Mouse (Mus musculus) heart, embryonic 14.5 days (tissue): ENCODE results near the gene Eif2d. TPM values are rescaled to one million over a fixed set of nuclear protein-coding genes. Genes with fewer than 3 reads are reported as not detected.
A peak's percentile ranks its signal among the peaks of the same experiment; 100 is the strongest.

Experiments
- ATAC-seq: fragments of 200-750 bp; cut with Nextera tagmentation; 2 replicates; pipeline ENCODE4 v1.8.0; 2017; ENCODE audit warnings: low read depth, moderate TSS enrichment; ENCODE audit not compliant: insufficient number of reproducible peaks, insufficient read depth, low FRiP score
- H3K27ac ChIP-seq, 2 experiments: fragments of 200-500 bp in 1 of 2; fragments of 300-500 bp in 1 of 2; sonication (generic) in 1 of 2; replicated peaks in 1 of 2; 2 replicates each; pipeline ENCODE4 v1.5.1; 2012 to 2014; ENCODE audit warnings: low read depth in 2 of 2, low read length in 2 of 2, control low read depth in 1 of 2, mild to moderate bottlenecking in 1 of 2, mixed read lengths in 1 of 2; ENCODE audit not compliant: control insufficient read depth in 1 of 2, insufficient read depth in 1 of 2
- H3K27me3 ChIP-seq: fragments of 300-500 bp; sonication (generic); 2 replicates; pipeline ENCODE4 v1.6.1; 2014; ENCODE audit warnings: mild to moderate bottlenecking, low read length, control low read depth; ENCODE audit not compliant: control insufficient read depth, insufficient read depth
- H3K36me3 ChIP-seq: fragments of 300-500 bp; sonication (generic); 2 replicates; pipeline ENCODE4 v1.6.1; 2014; ENCODE audit warnings: mild to moderate bottlenecking, control low read depth, low read length, mixed read lengths; ENCODE audit not compliant: control insufficient read depth, insufficient read depth
- H3K4me1 ChIP-seq, 2 experiments: fragments of 200-500 bp in 1 of 2; fragments of 300-500 bp in 1 of 2; sonication (generic) in 1 of 2; 2 replicates each; pipeline ENCODE4 v1.6.1; 2012 to 2014; ENCODE audit warnings: low read length in 2 of 2, control low read depth in 1 of 2, mixed read lengths in 1 of 2; ENCODE audit not compliant: control insufficient read depth in 2 of 2, insufficient read depth in 2 of 2
- H3K4me2 ChIP-seq: fragments of 300-500 bp; sonication (generic); 2 replicates; pipeline ENCODE4 v1.6.1; 2014; ENCODE audit warnings: mild to moderate bottlenecking, low read length
- H3K4me3 ChIP-seq, 2 experiments: fragments of 200-500 bp in 1 of 2; fragments of 300-500 bp in 1 of 2; sonication (generic) in 1 of 2; 2 replicates each; pipeline ENCODE4 v1.5.1; 2012 to 2014; ENCODE audit warnings: low read length in 2 of 2, mild to moderate bottlenecking in 2 of 2, control low read depth in 1 of 2, low read depth in 1 of 2, moderate library complexity in 1 of 2; ENCODE audit not compliant: control insufficient read depth in 1 of 2, insufficient read depth in 1 of 2
- H3K9ac ChIP-seq: fragments of 300-500 bp; sonication (generic); 2 replicates; pipeline ENCODE4 v1.6.1; 2014; ENCODE audit warnings: mild to moderate bottlenecking, low read length
- H3K9me3 ChIP-seq: fragments of 300-500 bp; sonication (generic); 2 replicates; pipeline ENCODE4 v1.6.1; 2016; ENCODE audit warnings: low read length, control low read depth; ENCODE audit not compliant: control insufficient read depth
- WGBS: fragments of 180-500 bp; shearing (Covaris S2); extraction: QIAGEN DNeasy Blood & Tissue Kit; methylation state at CpG from one replicate; pipeline ENCODE4 v1.1.7; 2014; 5-methylcytosine and 5-hydroxymethylcytosine counted together
- polyA plus RNA-seq: library from polyadenylated mRNA; unstranded; fragments of >200 nt; fragmentation: Nextera tagmentation; extraction: Ambion mirVana; gene quantifications from 2 replicates; pipeline ENCODE4 v1.2.1, GENCODE M21; 2014

Gene Eif2d
- polyA plus RNA-seq, 1 experiment from 2014 or later: 50.2 TPM

GRCm38 (mm10) chr1:131134942-131135522 is 17.9 kb upstream of the Eif2d start:
- Histone ChIP-seq H3K9me3 (no peaks in the 10 kb centered on the region), H3K4me2 (peak overlapping the region; percentile 24; the same call in 1 of the 2 replicates), H3K27me3 (no peaks in the 10 kb centered on the region), H3K4me3 (no peak overlapping the region), H3K36me3 (no peaks in the 10 kb centered on the region), H3K9ac (no peak overlapping the region), H3K27ac (0 out of 4 replicates have a peak overlapping the region, but pooled peaks of 1 of the 2 experiments have one; percentile 1), H3K4me1 (peaks cover 9 to 18% of the 10 kb centered on the region in 2 experiments)
- WGBS: 52% methylated on average over 8 of the region's 8 CpGs
- no peak for ATAC-seq

GRCm38 (mm10) chr1:131135960-131136629 is 16.9 kb upstream of the Eif2d start:
- Histone ChIP-seq H3K9me3 (no peaks in the 10 kb centered on the region), H3K27me3 (no peaks in the 10 kb centered on the region), H3K36me3 (no peaks in the 10 kb centered on the region), H3K4me1 (peaks cover 9 to 18% of the 10 kb centered on the region in 2 experiments), H3K4me3 (no peak overlapping the region), H3K9ac (no peak overlapping the region), H3K27ac (no peak overlapping the region), H3K4me2 (peak overlapping the region; percentile 8; the same call in 1 of the 2 replicates)
- ATAC-seq: no peak
- WGBS: 85% methylated on average over 10 of the region's 10 CpGs

- H3K36me3 ChIP-seq: no peaks in the 10 kb centered on the region
- H3K4me3 ChIP-seq: peak overlapping the region in 1 of 2 experiments; percentile 91; a peak in 2 of 4 replicates
- no peaks in the 10 kb centered on the region for H3K27me3 ChIP-seq
- H3K9ac ChIP-seq: peak overlapping the region; percentile 84; the same call in 1 of the 2 replicates
- 42% methylated on average over 5 of the region's 5 CpGs for WGBS
- no peak overlapping the region for H3K27ac ChIP-seq
- no peaks in the 10 kb centered on the region for H3K9me3 ChIP-seq
- peaks cover 9 to 18% of the 10 kb centered on the region in 2 experiments for H3K4me1 ChIP-seq
- H3K4me2 ChIP-seq: peak overlapping the region; percentile 92; the same call in 1 of the 2 replicates
- no peak for ATAC-seq
Measured at GRCm38 (mm10) chr1:131137111-131137510, 15.9 kb upstream of the Eif2d start.

GRCm38 (mm10) chr1:131137717-131138118 is 15.3 kb upstream of the Eif2d start:
- peak overlapping the region; percentile 84 for H3K9ac ChIP-seq
- H3K27ac ChIP-seq: no peak overlapping the region
- H3K36me3 ChIP-seq: no peaks in the 10 kb centered on the region
- H3K4me3 ChIP-seq: peak overlapping the region; percentile 86 to 91
- H3K4me2 ChIP-seq: peak overlapping the region; percentile 92
- peak; percentile 74; the same call in 1 of the 2 replicates for ATAC-seq
- under 1% methylated on average over 26 of the region's 36 CpGs for WGBS
- no peaks in the 10 kb centered on the region for H3K27me3 ChIP-seq
- H3K4me1 ChIP-seq: peaks cover 9 to 18% of the 10 kb centered on the region in 2 experiments
- H3K9me3 ChIP-seq: no peaks in the 10 kb centered on the region

GRCm38 (mm10) chr1:131138191-131139016 is 14.6 kb upstream of the Eif2d start, which contains the start of gene Dyrk3:
Dyrk3 (minus strand) TSS chr1:131138340.
- Histone ChIP-seq H3K27ac (peak within 1 kb of the TSS; percentile 89 to 92), H3K9ac (peak within 1 kb of the TSS; percentile 84), H3K4me3 (peak within 1 kb of the TSS; percentile 86 to 91), H3K36me3 (no peaks in the 10 kb centered on the region), H3K4me2 (peak within 1 kb of the TSS; percentile 92), H3K9me3 (no peaks in the 10 kb centered on the region), H3K27me3 (no peaks in the 10 kb centered on the region), H3K4me1 (peaks cover 9 to 18% of the 10 kb centered on the region in 2 experiments)
- peak; percentile 89 for ATAC-seq
- 4% methylated on average over 45 of the region's 49 CpGs for WGBS

GRCm38 (mm10) chr1:131139102-131140095 is 13.6 kb upstream of the Eif2d start:
- H3K9ac ChIP-seq: no peak overlapping the region
- H3K4me1 ChIP-seq: peaks cover 6 to 14% of the 10 kb centered on the region in 2 experiments; a peak in 3 of 4 replicates
- H3K36me3 ChIP-seq: no peaks in the 10 kb centered on the region
- H3K27ac ChIP-seq: peak overlapping the region in 1 of 2 experiments; percentile 92; a peak in 1 of 4 replicates
- 68% methylated on average over 11 of the region's 11 CpGs for WGBS
- no peak for ATAC-seq
- H3K27me3 ChIP-seq: no peaks in the 10 kb centered on the region
- H3K4me2 ChIP-seq: peak overlapping the region; percentile 92
- no peaks in the 10 kb centered on the region for H3K9me3 ChIP-seq
- peak overlapping the region in 1 of 2 experiments; percentile 91; a peak in 1 of 4 replicates for H3K4me3 ChIP-seq
